Mouse (Mus musculus) megakaryocyte, embryonic 14.5 days (primary cell): ENCODE measurements around the gene Tbc1d13.

Experiments
- FLI1 ChIP-seq: IDR thresholded peaks from 2 replicates; pipeline ENCODE4 v1.6.1; 2012; ENCODE audit warnings: low read length, inconsistent platforms, mixed read lengths
- GATA1 ChIP-seq: IDR thresholded peaks from 3 replicates; pipeline ENCODE4 v1.6.1; 2012; ENCODE audit warnings: mixed read lengths, low read length, inconsistent platforms, borderline replicate concordance

GRCm38 (mm10) chr2:30177700-30178675, 44.4 kb downstream of the Tbc1d13 start, which contains the start of gene Spout1:
- no peak for TF ChIP-seq GATA1
- no peak for TF ChIP-seq FLI1
